Mouse (Mus musculus): ENCODE data around the gene Cebpa.

- TF ChIP-seq POLR2A (IDR thresholded peaks at IDR 0.05; ENCODE audit: insufficient read length, low read depth) (no peak), USF1 (IDR thresholded peaks at IDR 0.05; ENCODE audit: low read depth) (no peak), TCF12 (IDR thresholded peaks at IDR 0.05; ENCODE audit: insufficient read depth, poor library complexity, severe bottlenecking) (no peak), POLR2AphosphoS2 (IDR thresholded peaks at IDR 0.05; ENCODE audit: insufficient read length, low read depth) (no peak), MAX (IDR thresholded peaks at IDR 0.05; ENCODE audit: low read depth) (no peak), MYOG (IDR thresholded peaks at IDR 0.05; ENCODE audit: control insufficient read depth in 1 of 3, insufficient read depth in 1 of 3, insufficient read length in 2 of 3, low read depth in 2 of 3) (no peak), E2F4 (IDR thresholded peaks at IDR 0.05; ENCODE audit: insufficient read depth) (no peak), CEBPB (IDR thresholded peaks at IDR 0.05; ENCODE audit: insufficient read depth, poor library complexity, severe bottlenecking) (no peak), MYOD1 (IDR thresholded peaks at IDR 0.05; ENCODE audit: control insufficient read depth in 1 of 3, insufficient read length in 2 of 3, low read depth in 2 of 3) (no peak), TCF3 (IDR thresholded peaks at IDR 0.05; ENCODE audit: insufficient read length, low read depth) (no peak), SRF (IDR thresholded peaks at IDR 0.05; ENCODE audit: control insufficient read depth, insufficient read length, low read depth) (no peak)
Measured at GRCm38 (mm10) chr7:35134621-35135020, 15.5 kb downstream of the Cebpa start.
